Mouse (Mus musculus) myocyte (in vitro differentiated cells): ENCODE measurements around the gene Gnaz.

ENCODE experiments used
- MYOG ChIP-seq, 3 experiments: IDR thresholded peaks; one replicate each; pipeline ENCODE4 v1.6.1; 2011; ENCODE audit warnings: control low read depth in 2 of 3, low read depth in 2 of 3, mild to moderate bottlenecking in 2 of 3; ENCODE audit not compliant: insufficient read length in 2 of 3, control insufficient read depth in 1 of 3, insufficient read depth in 1 of 3
- POLR2A ChIP-seq: IDR thresholded peaks from one replicate; pipeline ENCODE4 v1.6.1; 2011; ENCODE audit warnings: low read depth, mild to moderate bottlenecking, control low read depth, moderate library complexity; ENCODE audit not compliant: insufficient read length
- POLR2AphosphoS2 ChIP-seq: IDR thresholded peaks from one replicate; pipeline ENCODE4 v1.6.1; 2011; ENCODE audit warnings: low read depth, control low read depth; ENCODE audit not compliant: insufficient read length
- SRF ChIP-seq: IDR thresholded peaks from one replicate; pipeline ENCODE4 v1.6.1; 2011; ENCODE audit warnings: low read depth; ENCODE audit not compliant: control insufficient read depth, insufficient read length

GRCm38 (mm10) chr10:75004067-75004466, 37.1 kb downstream of the Gnaz start:
- TF ChIP-seq SRF (no peak), POLR2A (no peak), MYOG (IDR thresholded peaks at IDR 0.05; ENCODE audit: control insufficient read depth in 1 of 3, insufficient read depth in 1 of 3, insufficient read length in 2 of 3, low read depth in 2 of 3) (no peak), POLR2AphosphoS2 (no peak)
